Mouse (Mus musculus): Measurements from ENCODE around the gene Osbp2.
"Not testable (repeated sequence)": the region's sequence is repeated elsewhere in the genome, so short reads cannot be mapped to it uniquely, and the experiment has no call there.

Gene Osbp2

GRCm38 (mm10) chr11:3863454-3864112 lies at the start of gene Osbp2:
Osbp2 (minus strand) TSS chr11:3863903.
- DNase-seq (ENCODE audit: low read depth, low spot score), result no peak

GRCm38 (mm10) chr11:3912875-3913271 lies 49.2 kb upstream of the Osbp2 start:
- no peak for DNase-seq (ENCODE audit: low read depth, low spot score)

GRCm38 (mm10) chr11:3912100-3912874 lies 48.6 kb upstream of the Osbp2 start:
- no peak for DNase-seq (ENCODE audit: low read depth, low spot score)

GRCm38 (mm10) chr11:3911440-3911839 lies 47.7 kb upstream of the Osbp2 start:
- DNase-seq (ENCODE audit: low read depth, low spot score), result not testable (repeated sequence)

GRCm38 (mm10) chr11:3910513-3911310 lies 47.0 kb upstream of the Osbp2 start:
- no peak for DNase-seq (ENCODE audit: low read depth, low spot score)

GRCm38 (mm10) chr11:3909236-3909635 lies 45.5 kb upstream of the Osbp2 start:
- DNase-seq (ENCODE audit: low read depth, low spot score), result no peak

GRCm38 (mm10) chr11:3905446-3905845 lies 41.7 kb upstream of the Osbp2 start:
- no peak for DNase-seq (ENCODE audit: low read depth, low spot score)

- DNase-seq (ENCODE audit: low read depth, low spot score), result no peak
Observed at GRCm38 (mm10) chr11:3904673-3905072, 41.0 kb upstream of the Osbp2 start.

- no peak for DNase-seq (ENCODE audit: low read depth, low spot score)
Observed at GRCm38 (mm10) chr11:3903046-3903445, 39.3 kb upstream of the Osbp2 start.

GRCm38 (mm10) chr11:3902516-3902915 lies 38.8 kb upstream of the Osbp2 start:
- no peak for DNase-seq (ENCODE audit: low read depth, low spot score)

GRCm38 (mm10) chr11:3900296-3900695 lies 36.6 kb upstream of the Osbp2 start:
- DNase-seq (ENCODE audit: low read depth, low spot score), result no peak

GRCm38 (mm10) chr11:3895933-3896332 lies 32.2 kb upstream of the Osbp2 start:
- DNase-seq (ENCODE audit: low read depth, low spot score), result no peak

GRCm38 (mm10) chr11:3895458-3895857 lies 31.8 kb upstream of the Osbp2 start:
- no peak for DNase-seq (ENCODE audit: low read depth, low spot score)

GRCm38 (mm10) chr11:3894406-3895281 lies 30.9 kb upstream of the Osbp2 start, which contains the start of the genes 4921536K21Rik and Dusp18:
4921536K21Rik (minus strand) TSS chr11:3895098.
Dusp18 (plus strand) TSS chr11:3895240.
- peak; percentile 92 for DNase-seq (ENCODE audit: low read depth, low spot score)

GRCm38 (mm10) chr11:3893970-3894369 lies 30.3 kb upstream of the Osbp2 start:
- DNase-seq (ENCODE audit: low read depth, low spot score), result no peak

- no peak for DNase-seq (ENCODE audit: low read depth, low spot score)
Observed at GRCm38 (mm10) chr11:3887331-3887730, 23.6 kb upstream of the Osbp2 start.

GRCm38 (mm10) chr11:3883711-3884110 lies 20.0 kb upstream of the Osbp2 start:
- no peak for DNase-seq (ENCODE audit: low read depth, low spot score)

GRCm38 (mm10) chr11:3879836-3880235 lies 16.1 kb upstream of the Osbp2 start:
- DNase-seq (ENCODE audit: low read depth, low spot score), result peak; percentile 50

GRCm38 (mm10) chr11:3878660-3879059 lies 15.0 kb upstream of the Osbp2 start:
- no peak for DNase-seq (ENCODE audit: low read depth, low spot score)

GRCm38 (mm10) chr11:3876419-3876818 lies 12.7 kb upstream of the Osbp2 start:
- no peak for DNase-seq (ENCODE audit: low read depth, low spot score)

GRCm38 (mm10) chr11:3864343-3864742 lies 640 bp upstream of the Osbp2 start:
- no peak for DNase-seq (ENCODE audit: low read depth, low spot score)
